Mouse (Mus musculus) embryonic facial prominence, embryonic 12.5 days (tissue): Measurements from ENCODE around the gene Elp4. TPM values are rescaled to one million over a fixed set of nuclear protein-coding genes. Genes with fewer than 3 reads are reported as not detected.

Source experiments
- ATAC-seq: fragments of 200-750 bp; cut with Nextera tagmentation; 2 replicates; pipeline ENCODE4 v1.8.0; 2017; ENCODE audit not compliant: insufficient number of reproducible peaks, insufficient read depth, low FRiP score, low TSS enrichment
- H3K27ac ChIP-seq: fragments of 300-500 bp; sonication (generic); 2 replicates; pipeline ENCODE4 v1.5.1; 2016; ENCODE audit warnings: mild to moderate bottlenecking
- H3K27me3 ChIP-seq: fragments of 300-500 bp; sonication (generic); 2 replicates; pipeline ENCODE4 v1.6.1; 2016; ENCODE audit warnings: mild to moderate bottlenecking, moderate library complexity
- H3K36me3 ChIP-seq: fragments of 300-500 bp; sonication (generic); 2 replicates; pipeline ENCODE4 v1.6.1; 2016; ENCODE audit warnings: mild to moderate bottlenecking
- H3K4me1 ChIP-seq: fragments of 300-500 bp; sonication (generic); 2 replicates; pipeline ENCODE4 v1.6.1; 2016
- H3K4me2 ChIP-seq: fragments of 300-500 bp; sonication (generic); replicated peaks from 2 replicates; pipeline ENCODE4 v1.6.1; 2016; ENCODE audit warnings: mild to moderate bottlenecking, moderate library complexity
- H3K4me3 ChIP-seq: fragments of 300-500 bp; sonication (generic); 2 replicates; pipeline ENCODE4 v1.5.1; 2016; ENCODE audit warnings: mild to moderate bottlenecking
- H3K9ac ChIP-seq: fragments of 300-500 bp; sonication (generic); 2 replicates; pipeline ENCODE4 v1.6.1; 2016; ENCODE audit warnings: mild to moderate bottlenecking, moderate library complexity
- H3K9me3 ChIP-seq: fragments of 300-500 bp; sonication (generic); 2 replicates; pipeline ENCODE4 v1.6.1; 2016; ENCODE audit warnings: mild to moderate bottlenecking, moderate library complexity
- WGBS: fragments of 180-500 bp; shearing (Covaris S2); methylation state at CpG from one replicate; pipeline ENCODE4 v1.1.7; 2016; 5-methylcytosine and 5-hydroxymethylcytosine counted together
- polyA plus RNA-seq: library from polyadenylated mRNA; unstranded; fragments of >200 nt; fragmentation: Nextera tagmentation; extraction: Ambion mirVana; gene quantifications from 2 replicates; pipeline ENCODE4 v1.2.1, GENCODE M21; 2016

Elp4 gene
- polyA plus RNA-seq: 48.5 and 50.9 TPM in 2 replicates

GRCm38 (mm10) chr2:105903896-105904756 lies at the start of gene Elp4, which contains the start of gene Immp1l:
Elp4 (minus strand) TSS chr2:105904564.
Immp1l (plus strand) TSS chr2:105904638.
- under 1% methylated on average over 39 of the region's 39 CpGs for WGBS
- Histone ChIP-seq H3K9me3 (no peaks in the 10 kb centered on the region), H3K9ac (peak within 1 kb of the TSS; percentile 80), H3K4me1 (peaks cover 5% of the 10 kb centered on the region; the same call in 1 of the 2 replicates), H3K4me2 (peak within 1 kb of the TSS; percentile 70), H3K36me3 (0 out of 2 replicates have a peak, but pooled peaks cover 4% of the 10 kb centered on the region), H3K4me3 (peak within 1 kb of the TSS; percentile 83), H3K27ac (0 out of 2 replicates have a peak within 1 kb of the TSS, but pooled peaks have one; percentile 11), H3K27me3 (no peaks in the 10 kb centered on the region)
- peak; percentile 100 for ATAC-seq

GRCm38 (mm10) chr2:105953862-105954261 lies 49.5 kb upstream of the Elp4 start:
- Histone ChIP-seq H3K9ac (no peak overlapping the region), H3K9me3 (no peaks in the 10 kb centered on the region), H3K4me3 (no peak overlapping the region), H3K27me3 (no peaks in the 10 kb centered on the region), H3K4me2 (no peak overlapping the region), H3K27ac (no peak overlapping the region), H3K4me1 (no peaks in the 10 kb centered on the region), H3K36me3 (no peaks in the 10 kb centered on the region)
- ATAC-seq: no peak
- 80% methylated on average over 4 of the region's 4 CpGs for WGBS

DNA sequence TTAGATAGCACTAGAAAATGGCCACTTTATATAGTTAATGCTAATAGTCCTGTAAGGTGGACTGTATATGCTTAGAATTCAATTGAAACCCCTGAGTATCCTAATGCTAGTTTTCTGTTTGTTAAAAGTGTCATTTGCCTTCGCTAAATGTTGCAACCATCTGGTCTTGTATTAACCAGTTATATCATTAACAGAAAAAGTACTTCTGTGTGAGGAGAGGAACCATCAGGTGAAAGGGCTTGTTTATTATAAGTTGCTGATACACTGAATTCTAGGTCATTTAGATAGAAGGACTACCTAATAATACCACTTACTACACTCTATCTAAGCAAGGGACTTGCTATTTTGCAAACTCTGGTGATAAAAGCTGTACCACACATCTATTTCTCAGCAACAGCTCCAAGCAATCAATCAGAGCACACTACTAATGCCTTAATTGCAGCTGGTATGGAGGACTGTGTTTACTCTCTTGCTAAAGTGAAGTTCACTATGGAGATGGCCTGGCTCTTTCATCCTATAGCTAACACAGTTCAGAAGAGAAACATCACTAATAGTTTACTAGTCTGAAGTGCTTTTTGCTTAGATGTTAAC lies 47.1 kb upstream of the Elp4 start:
- no peaks in the 10 kb centered on the region for H3K36me3 ChIP-seq
- ATAC-seq: no peak
- no peaks in the 10 kb centered on the region for H3K27me3 ChIP-seq
- H3K4me1 ChIP-seq: no peaks in the 10 kb centered on the region
- 95% methylated on average over 1 of the region's 1 CpGs for WGBS
- no peak overlapping the region for H3K9ac ChIP-seq
- no peaks in the 10 kb centered on the region for H3K9me3 ChIP-seq
- no peak overlapping the region for H3K27ac ChIP-seq
- no peak overlapping the region for H3K4me2 ChIP-seq
- no peak overlapping the region for H3K4me3 ChIP-seq

- Histone ChIP-seq H3K4me1 (no peaks in the 10 kb centered on the region), H3K9ac (no peak overlapping the region), H3K27me3 (no peaks in the 10 kb centered on the region), H3K36me3 (no peaks in the 10 kb centered on the region), H3K4me2 (no peak overlapping the region), H3K4me3 (no peak overlapping the region), H3K27ac (no peak overlapping the region), H3K9me3 (no peaks in the 10 kb centered on the region)
- no peak for ATAC-seq
- 96% methylated on average over 2 of the region's 2 CpGs for WGBS
These were observed 45.8 kb upstream of the Elp4 start for GRCm38 (mm10) chr2:105950131-105950530.

GRCm38 (mm10) chr2:105917623-105918346 lies 13.4 kb upstream of the Elp4 start:
- ATAC-seq: no peak
- WGBS: 72% methylated on average over 5 of the region's 5 CpGs

DNA sequence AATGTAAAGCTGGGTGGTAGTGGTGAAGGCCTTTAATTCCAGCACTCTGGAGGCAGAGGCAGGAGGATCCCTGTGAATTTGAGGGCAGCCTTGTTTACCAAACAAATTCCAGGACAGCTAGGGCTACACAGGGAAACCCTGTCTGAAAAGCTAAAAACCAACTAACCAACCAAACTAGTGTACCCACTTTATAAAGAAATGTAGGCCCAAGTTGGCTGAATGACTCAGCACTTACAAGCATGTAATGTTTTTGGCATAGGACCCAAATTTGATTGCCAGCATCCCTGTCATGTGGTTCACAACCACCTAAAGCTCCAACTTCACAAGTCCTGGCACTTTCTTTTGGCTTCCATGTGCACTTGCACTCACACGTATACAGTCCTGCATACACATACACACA lies 12.3 kb upstream of the Elp4 start:
- H3K4me3 ChIP-seq: no peak overlapping the region
- H3K27ac ChIP-seq: no peak overlapping the region
- H3K4me1 ChIP-seq: no peaks in the 10 kb centered on the region
- no peak overlapping the region for H3K4me2 ChIP-seq
- no peaks in the 10 kb centered on the region for H3K9me3 ChIP-seq
- no peak for ATAC-seq
- no peaks in the 10 kb centered on the region for H3K36me3 ChIP-seq
- no peak overlapping the region for H3K9ac ChIP-seq
- 89% methylated on average over 1 of the region's 1 CpGs for WGBS
- H3K27me3 ChIP-seq: no peaks in the 10 kb centered on the region

More at GRCm38 (mm10) chr2:105917623-105918346, 13.4 kb upstream of the Elp4 start:
- H3K4me3 ChIP-seq: no peak overlapping the region
- no peak overlapping the region for H3K27ac ChIP-seq
- H3K9me3 ChIP-seq: no peaks in the 10 kb centered on the region
- H3K4me1 ChIP-seq: no peaks in the 10 kb centered on the region
- no peak overlapping the region for H3K4me2 ChIP-seq
- no peaks in the 10 kb centered on the region for H3K36me3 ChIP-seq
- no peak overlapping the region for H3K9ac ChIP-seq
- no peaks in the 10 kb centered on the region for H3K27me3 ChIP-seq

GRCm38 (mm10) chr2:105913655-105914366 lies 9.4 kb upstream of the Elp4 start:
- Histone ChIP-seq H3K9ac (no peak overlapping the region), H3K27me3 (no peaks in the 10 kb centered on the region), H3K9me3 (no peaks in the 10 kb centered on the region), H3K4me1 (no peaks in the 10 kb centered on the region), H3K27ac (no peak overlapping the region), H3K4me2 (no peak overlapping the region), H3K36me3 (peaks cover 10% of the 10 kb centered on the region; the same call in 1 of the 2 replicates), H3K4me3 (no peak overlapping the region)
- ATAC-seq: no peak
- 85% methylated on average over 6 of the region's 6 CpGs for WGBS

GRCm38 (mm10) chr2:105910611-105911010 lies 6.2 kb upstream of the Elp4 start:
- 88% methylated on average over 3 of the region's 3 CpGs for WGBS
- Histone ChIP-seq H3K36me3 (peaks cover 14% of the 10 kb centered on the region; the same call in 1 of the 2 replicates), H3K4me3 (no peak overlapping the region), H3K27me3 (no peaks in the 10 kb centered on the region), H3K4me2 (no peak overlapping the region), H3K4me1 (peaks cover 2% of the 10 kb centered on the region; the same call in 1 of the 2 replicates), H3K9ac (no peak overlapping the region), H3K27ac (no peak overlapping the region), H3K9me3 (no peaks in the 10 kb centered on the region)
- no peak for ATAC-seq

- H3K9ac ChIP-seq: no peak overlapping the region
- no peak for ATAC-seq
- H3K27ac ChIP-seq: no peak overlapping the region
- no peaks in the 10 kb centered on the region for H3K27me3 ChIP-seq
- H3K9me3 ChIP-seq: no peaks in the 10 kb centered on the region
- no peak overlapping the region for H3K4me3 ChIP-seq
- H3K4me1 ChIP-seq: peaks cover 5% of the 10 kb centered on the region; the same call in 1 of the 2 replicates
- no peak overlapping the region for H3K4me2 ChIP-seq
- peaks cover 14% of the 10 kb centered on the region; the same call in 1 of the 2 replicates for H3K36me3 ChIP-seq
- 92% methylated on average over 5 of the region's 5 CpGs for WGBS
These were observed 4.0 kb upstream of the Elp4 start for GRCm38 (mm10) chr2:105908351-105908750.

GRCm38 (mm10) chr2:105904757-105905146 lies 388 bp upstream of the Elp4 start:
- H3K27ac ChIP-seq: 0 out of 2 replicates have a peak overlapping the region, but pooled peaks have one; percentile 11
- H3K9ac ChIP-seq: peak overlapping the region; percentile 68
- 0 out of 2 replicates have a peak, but pooled peaks cover 4% of the 10 kb centered on the region for H3K36me3 ChIP-seq
- no peaks in the 10 kb centered on the region for H3K9me3 ChIP-seq
- H3K27me3 ChIP-seq: no peaks in the 10 kb centered on the region
- H3K4me1 ChIP-seq: peaks cover 5% of the 10 kb centered on the region; the same call in 1 of the 2 replicates
- ATAC-seq: peak; percentile 60; the same call in 1 of the 2 replicates
- WGBS: under 1% methylated on average over 12 of the region's 12 CpGs
- peak overlapping the region; percentile 83 for H3K4me3 ChIP-seq
- peak overlapping the region; percentile 70 for H3K4me2 ChIP-seq

DNA sequence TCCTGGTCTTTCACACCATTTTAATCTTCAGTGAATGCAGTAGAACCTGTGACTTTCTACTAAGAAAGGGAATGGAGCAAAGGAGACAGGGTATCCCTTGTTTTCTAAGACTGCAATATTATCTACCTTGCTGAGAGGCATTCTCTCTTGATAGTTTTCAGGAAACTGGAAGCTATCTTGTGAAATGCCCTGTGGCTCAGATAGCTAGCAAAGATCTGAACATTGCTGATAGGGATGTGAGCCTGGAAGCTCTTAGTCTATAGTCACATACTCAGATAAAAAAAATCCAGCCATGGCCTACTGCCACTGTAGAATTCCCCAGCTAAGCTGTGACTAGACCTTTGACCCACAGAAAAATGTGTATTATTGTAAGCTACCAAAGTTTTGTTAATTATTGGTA lies 13.5 kb downstream of the Elp4 start:
- Histone ChIP-seq H3K4me1 (no peaks in the 10 kb centered on the region), H3K9me3 (0 out of 2 replicates have a peak, but pooled peaks cover 7% of the 10 kb centered on the region), H3K27me3 (no peaks in the 10 kb centered on the region), H3K4me3 (no peak overlapping the region), H3K27ac (no peak overlapping the region), H3K4me2 (no peak overlapping the region), H3K9ac (no peak overlapping the region), H3K36me3 (peaks cover 11% of the 10 kb centered on the region)
- ATAC-seq: no peak
